Mouse (Mus musculus): ENCODE data around the gene Xrcc4. TPM values are rescaled to one million over a fixed set of nuclear protein-coding genes. Genes with fewer than 3 reads are reported as not detected.

The Xrcc4 gene
- polyA plus RNA-seq, 1 experiment from 2014 or later = 12.5 TPM

GRCm38 (mm10) chr13:90051735-90052134 is 37.7 kb downstream of the Xrcc4 start:
- H3K27me3 ChIP-seq (replicated peaks; ENCODE audit: control insufficient read depth, insufficient read depth, low read length) = no peaks in the 10 kb centered on the region
- H3K4me2 ChIP-seq (ENCODE audit: low read depth, low read length) = no peak overlapping the region
- no peak for ATAC-seq
- no peak overlapping the region for H3K4me3 ChIP-seq (ENCODE audit: low read length)
- H3K36me3 ChIP-seq (ENCODE audit: control insufficient read depth, insufficient read depth, low read length) = no peaks in the 10 kb centered on the region
- no peak overlapping the region for H3K27ac ChIP-seq (ENCODE audit: low read length)
- H3K4me1 ChIP-seq (ENCODE audit: control insufficient read depth, insufficient read depth, low read length) = no peaks in the 10 kb centered on the region
- WGBS = 81% methylated on average over 6 of the region's 6 CpGs
- no peak overlapping the region for H3K9ac ChIP-seq (ENCODE audit: low read depth, low read length)
- H3K9me3 ChIP-seq (ENCODE audit: control insufficient read depth, low read length) = no peaks in the 10 kb centered on the region

- no peak for ATAC-seq
- WGBS = 29% methylated on average over 2 of the region's 2 CpGs
Measured at GRCm38 (mm10) chr13:90039613-90040012, 49.8 kb downstream of the Xrcc4 start.

GRCm38 (mm10) chr13:90032977-90033376 is 56.4 kb downstream of the Xrcc4 start:
- no peak overlapping the region for H3K4me3 ChIP-seq (ENCODE audit: low read length)

More at GRCm38 (mm10) chr13:90039613-90040012, 49.8 kb downstream of the Xrcc4 start:
- no peak overlapping the region for H3K27ac ChIP-seq (ENCODE audit: low read length)
- H3K27me3 ChIP-seq (replicated peaks; ENCODE audit: control insufficient read depth, insufficient read depth, low read length) = no peaks in the 10 kb centered on the region
- no peaks in the 10 kb centered on the region for H3K4me1 ChIP-seq (ENCODE audit: control insufficient read depth, insufficient read depth, low read length)
- H3K4me3 ChIP-seq (ENCODE audit: low read length) = no peak overlapping the region
- no peak overlapping the region for H3K4me2 ChIP-seq (ENCODE audit: low read depth, low read length)
- no peaks in the 10 kb centered on the region for H3K36me3 ChIP-seq (ENCODE audit: control insufficient read depth, insufficient read depth, low read length)
- H3K9ac ChIP-seq (ENCODE audit: low read depth, low read length) = no peak overlapping the region
- no peaks in the 10 kb centered on the region for H3K9me3 ChIP-seq (ENCODE audit: control insufficient read depth, low read length)

GRCm38 (mm10) chr13:90032523-90032922 is 56.9 kb downstream of the Xrcc4 start:
- ATAC-seq = no peak
- Histone ChIP-seq H3K4me1 (ENCODE audit: control insufficient read depth, insufficient read depth, low read length) (no peaks in the 10 kb centered on the region), H3K27ac (ENCODE audit: low read length) (no peak overlapping the region), H3K4me3 (ENCODE audit: low read length) (no peak overlapping the region), H3K4me2 (ENCODE audit: low read depth, low read length) (no peak overlapping the region), H3K9me3 (ENCODE audit: control insufficient read depth, low read length) (no peaks in the 10 kb centered on the region), H3K27me3 (replicated peaks; ENCODE audit: control insufficient read depth, insufficient read depth, low read length) (no peaks in the 10 kb centered on the region), H3K9ac (ENCODE audit: low read depth, low read length) (no peak overlapping the region), H3K36me3 (ENCODE audit: control insufficient read depth, insufficient read depth, low read length) (no peaks in the 10 kb centered on the region)
- 54% methylated on average over 2 of the region's 2 CpGs for WGBS

More at GRCm38 (mm10) chr13:90032977-90033376, 56.4 kb downstream of the Xrcc4 start:
- Histone ChIP-seq H3K27me3 (replicated peaks; ENCODE audit: control insufficient read depth, insufficient read depth, low read length) (no peaks in the 10 kb centered on the region), H3K4me1 (ENCODE audit: control insufficient read depth, insufficient read depth, low read length) (no peaks in the 10 kb centered on the region), H3K9me3 (ENCODE audit: control insufficient read depth, low read length) (no peaks in the 10 kb centered on the region), H3K27ac (ENCODE audit: low read length) (no peak overlapping the region), H3K36me3 (ENCODE audit: control insufficient read depth, insufficient read depth, low read length) (no peaks in the 10 kb centered on the region), H3K9ac (ENCODE audit: low read depth, low read length) (no peak overlapping the region), H3K4me2 (ENCODE audit: low read depth, low read length) (no peak overlapping the region)
- whole genome bisulfite sequencing = 72% methylated on average over 4 of the region's 4 CpGs
- ATAC-seq = no peak

GRCm38 (mm10) chr13:90030911-90031310 is 58.5 kb downstream of the Xrcc4 start:
- H3K27me3 ChIP-seq (replicated peaks; ENCODE audit: control insufficient read depth, insufficient read depth, low read length) = no peaks in the 10 kb centered on the region
- 63% methylated on average over 3 of the region's 3 CpGs for WGBS
- no peak for ATAC-seq
- no peak overlapping the region for H3K4me2 ChIP-seq (ENCODE audit: low read depth, low read length)
- H3K4me1 ChIP-seq (ENCODE audit: control insufficient read depth, insufficient read depth, low read length) = no peaks in the 10 kb centered on the region
- H3K27ac ChIP-seq (ENCODE audit: low read length) = no peak overlapping the region
- no peak overlapping the region for H3K4me3 ChIP-seq (ENCODE audit: low read length)
- H3K36me3 ChIP-seq (ENCODE audit: control insufficient read depth, insufficient read depth, low read length) = no peaks in the 10 kb centered on the region
- H3K9me3 ChIP-seq (ENCODE audit: control insufficient read depth, low read length) = no peaks in the 10 kb centered on the region
- H3K9ac ChIP-seq (ENCODE audit: low read depth, low read length) = no peak overlapping the region

GRCm38 (mm10) chr13:90012620-90013019 is 76.8 kb downstream of the Xrcc4 start:
- no peak for ATAC-seq
- H3K36me3 ChIP-seq (ENCODE audit: control insufficient read depth, insufficient read depth, low read length) = no peaks in the 10 kb centered on the region
- H3K9ac ChIP-seq (ENCODE audit: low read depth, low read length) = no peak overlapping the region
- H3K4me2 ChIP-seq (ENCODE audit: low read depth, low read length) = no peak overlapping the region
- WGBS = 65% methylated on average over 3 of the region's 3 CpGs
- no peaks in the 10 kb centered on the region for H3K9me3 ChIP-seq (ENCODE audit: control insufficient read depth, low read length)
- no peak overlapping the region for H3K27ac ChIP-seq (ENCODE audit: low read length)
- no peaks in the 10 kb centered on the region for H3K4me1 ChIP-seq (ENCODE audit: control insufficient read depth, insufficient read depth, low read length)
- H3K27me3 ChIP-seq (replicated peaks; ENCODE audit: control insufficient read depth, insufficient read depth, low read length) = no peaks in the 10 kb centered on the region
- no peak overlapping the region for H3K4me3 ChIP-seq (ENCODE audit: low read length)

GRCm38 (mm10) chr13:90012198-90012597 is 77.2 kb downstream of the Xrcc4 start:
- Histone ChIP-seq H3K27ac (ENCODE audit: low read length) (no peak overlapping the region), H3K36me3 (ENCODE audit: control insufficient read depth, insufficient read depth, low read length) (no peaks in the 10 kb centered on the region), H3K4me1 (ENCODE audit: control insufficient read depth, insufficient read depth, low read length) (no peaks in the 10 kb centered on the region), H3K4me2 (ENCODE audit: low read depth, low read length) (no peak overlapping the region), H3K27me3 (replicated peaks; ENCODE audit: control insufficient read depth, insufficient read depth, low read length) (no peaks in the 10 kb centered on the region), H3K4me3 (ENCODE audit: low read length) (no peak overlapping the region), H3K9ac (ENCODE audit: low read depth, low read length) (no peak overlapping the region), H3K9me3 (ENCODE audit: control insufficient read depth, low read length) (no peaks in the 10 kb centered on the region)
- no peak for ATAC-seq
- WGBS = 55% methylated on average over 8 of the region's 8 CpGs

- H3K9me3 ChIP-seq (ENCODE audit: control insufficient read depth, low read length) = no peaks in the 10 kb centered on the region
- H3K4me1 ChIP-seq (ENCODE audit: control insufficient read depth, insufficient read depth, low read length) = no peaks in the 10 kb centered on the region
- H3K27ac ChIP-seq (ENCODE audit: low read length) = no peak overlapping the region
- no peak for ATAC-seq
- no peak overlapping the region for H3K4me2 ChIP-seq (ENCODE audit: low read depth, low read length)
- 68% methylated on average over 8 of the region's 8 CpGs for WGBS
- H3K36me3 ChIP-seq (ENCODE audit: control insufficient read depth, insufficient read depth, low read length) = no peaks in the 10 kb centered on the region
- H3K27me3 ChIP-seq (replicated peaks; ENCODE audit: control insufficient read depth, insufficient read depth, low read length) = no peaks in the 10 kb centered on the region
- no peak overlapping the region for H3K9ac ChIP-seq (ENCODE audit: low read depth, low read length)
- H3K4me3 ChIP-seq (ENCODE audit: low read length) = no peak overlapping the region
Measured at GRCm38 (mm10) chr13:90011129-90011528, 78.3 kb downstream of the Xrcc4 start.

GRCm38 (mm10) chr13:90009786-90010185 is 79.6 kb downstream of the Xrcc4 start:
- Histone ChIP-seq H3K4me2 (ENCODE audit: low read depth, low read length) (no peak overlapping the region), H3K9ac (ENCODE audit: low read depth, low read length) (no peak overlapping the region), H3K4me3 (ENCODE audit: low read length) (no peak overlapping the region), H3K36me3 (ENCODE audit: control insufficient read depth, insufficient read depth, low read length) (no peaks in the 10 kb centered on the region), H3K4me1 (ENCODE audit: control insufficient read depth, insufficient read depth, low read length) (no peaks in the 10 kb centered on the region), H3K27ac (ENCODE audit: low read length) (no peak overlapping the region), H3K9me3 (ENCODE audit: control insufficient read depth, low read length) (no peaks in the 10 kb centered on the region), H3K27me3 (replicated peaks; ENCODE audit: control insufficient read depth, insufficient read depth, low read length) (no peaks in the 10 kb centered on the region)
- no peak for ATAC-seq

- no peaks in the 10 kb centered on the region for H3K4me1 ChIP-seq (ENCODE audit: control insufficient read depth, insufficient read depth, low read length)
- no peak overlapping the region for H3K9ac ChIP-seq (ENCODE audit: low read depth, low read length)
- no peak overlapping the region for H3K4me3 ChIP-seq (ENCODE audit: low read length)
- H3K9me3 ChIP-seq (ENCODE audit: control insufficient read depth, low read length) = no peaks in the 10 kb centered on the region
- H3K27me3 ChIP-seq (replicated peaks; ENCODE audit: control insufficient read depth, insufficient read depth, low read length) = no peaks in the 10 kb centered on the region
- H3K4me2 ChIP-seq (ENCODE audit: low read depth, low read length) = no peak overlapping the region
- no peak overlapping the region for H3K27ac ChIP-seq (ENCODE audit: low read length)
- WGBS = 89% methylated on average over 1 of the region's 1 CpGs
- no peak for ATAC-seq
- no peaks in the 10 kb centered on the region for H3K36me3 ChIP-seq (ENCODE audit: control insufficient read depth, insufficient read depth, low read length)
Measured at GRCm38 (mm10) chr13:90005561-90005960, 83.8 kb downstream of the Xrcc4 start.
